Mouse (Mus musculus): Measurements from ENCODE around the gene Ctnnd1. TPM values are rescaled to one million over a fixed set of nuclear protein-coding genes. Genes with fewer than 3 reads are reported as not detected.

Gene Ctnnd1
- polyA plus RNA-seq, 1 experiment from 2014 or later, result 38.0 TPM

- Histone ChIP-seq H3K4me2 (replicated peaks) (peak overlapping the region; percentile 77), H3K36me3 (peaks cover 37% of the 10 kb centered on the region), H3K9ac (replicated peaks) (peak overlapping the region; percentile 93), H3K9me3 (no peaks in the 10 kb centered on the region), H3K27me3 (no peaks in the 10 kb centered on the region), H3K4me3 (replicated peaks) (peak overlapping the region; percentile 91), H3K27ac (peak overlapping the region; percentile 93), H3K4me1 (replicated peaks) (peaks cover 14% of the 10 kb centered on the region)
- WGBS, result 2% methylated on average over 39 of the region's 39 CpGs
- peak; percentile 88 for ATAC-seq
These were observed 19.4 kb upstream of the Ctnnd1 start for GRCm38 (mm10) chr2:84669828-84670568.

- 72% methylated on average over 12 of the region's 12 CpGs for WGBS
- no peak overlapping the region for H3K9ac ChIP-seq (replicated peaks)
These were observed 15.5 kb upstream of the Ctnnd1 start for GRCm38 (mm10) chr2:84666081-84666480.

DNA sequence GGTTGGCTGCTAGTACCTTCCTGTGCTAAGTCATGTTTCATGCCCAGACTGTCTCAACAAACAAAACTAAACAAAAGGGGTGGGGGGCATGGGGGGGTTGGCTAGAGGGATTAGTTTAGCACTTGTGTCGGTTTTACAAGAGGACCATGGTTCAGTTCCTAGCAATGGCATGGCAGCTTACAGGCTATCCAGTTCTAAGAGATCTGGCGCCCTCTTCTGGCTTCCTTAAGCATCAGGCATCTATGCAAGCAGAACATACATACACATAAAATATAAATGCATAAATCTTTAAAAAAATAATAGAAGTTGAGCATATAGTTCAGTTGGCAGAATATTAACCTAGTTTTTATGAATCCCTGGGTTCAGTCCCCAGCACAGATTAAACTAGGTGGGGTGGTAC, 12.3 kb upstream of the Ctnnd1 start:
- H3K4me1 ChIP-seq (replicated peaks), result no peaks in the 10 kb centered on the region
- 25% methylated on average over 2 of the region's 2 CpGs for WGBS

More at GRCm38 (mm10) chr2:84666081-84666480, 15.5 kb upstream of the Ctnnd1 start:
- Histone ChIP-seq H3K4me1 (replicated peaks) (peaks cover 12% of the 10 kb centered on the region), H3K9me3 (no peaks in the 10 kb centered on the region), H3K4me3 (replicated peaks) (no peak overlapping the region), H3K4me2 (replicated peaks) (no peak overlapping the region), H3K36me3 (peaks cover 10% of the 10 kb centered on the region), H3K27me3 (no peaks in the 10 kb centered on the region), H3K27ac (no peak overlapping the region)
- no peak for ATAC-seq

DNA sequence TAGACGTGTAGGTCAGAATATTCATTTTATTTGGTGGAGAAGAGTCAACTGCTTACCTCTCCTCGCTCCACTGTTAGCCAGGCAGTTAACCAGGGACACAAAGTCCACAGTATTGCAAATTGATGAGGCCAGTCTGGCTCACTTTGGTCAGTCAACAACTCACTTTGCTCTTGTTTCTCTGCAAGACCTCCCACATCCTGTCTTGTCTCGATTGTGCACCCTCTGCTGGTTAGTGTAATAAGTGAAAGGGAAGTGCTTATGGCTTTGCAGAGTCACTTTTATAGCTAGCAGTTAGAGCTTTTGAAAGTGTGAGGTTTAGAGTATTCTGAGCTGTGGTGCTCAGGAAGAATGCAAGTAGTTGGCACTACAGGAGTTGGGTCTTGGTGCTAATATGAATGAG, 9.7 kb upstream of the Ctnnd1 start:
- Histone ChIP-seq H3K4me2 (replicated peaks) (no peak overlapping the region), H3K36me3 (no peaks in the 10 kb centered on the region), H3K9me3 (no peaks in the 10 kb centered on the region), H3K4me1 (replicated peaks) (no peaks in the 10 kb centered on the region), H3K9ac (replicated peaks) (no peak overlapping the region), H3K27ac (no peak overlapping the region), H3K27me3 (no peaks in the 10 kb centered on the region), H3K4me3 (replicated peaks) (no peak overlapping the region)
- no peak for ATAC-seq
- WGBS, result 69% methylated on average over 3 of the region's 3 CpGs

More for the DNA sequence above, 12.3 kb upstream of the Ctnnd1 start:
- H3K27me3 ChIP-seq, result no peaks in the 10 kb centered on the region
- no peaks in the 10 kb centered on the region for H3K9me3 ChIP-seq
- H3K4me3 ChIP-seq (replicated peaks), result no peak overlapping the region
- H3K9ac ChIP-seq (replicated peaks), result no peak overlapping the region
- H3K27ac ChIP-seq, result no peak overlapping the region
- peaks cover 6% of the 10 kb centered on the region for H3K36me3 ChIP-seq
- H3K4me2 ChIP-seq (replicated peaks), result no peak overlapping the region
- no peak for ATAC-seq

DNA sequence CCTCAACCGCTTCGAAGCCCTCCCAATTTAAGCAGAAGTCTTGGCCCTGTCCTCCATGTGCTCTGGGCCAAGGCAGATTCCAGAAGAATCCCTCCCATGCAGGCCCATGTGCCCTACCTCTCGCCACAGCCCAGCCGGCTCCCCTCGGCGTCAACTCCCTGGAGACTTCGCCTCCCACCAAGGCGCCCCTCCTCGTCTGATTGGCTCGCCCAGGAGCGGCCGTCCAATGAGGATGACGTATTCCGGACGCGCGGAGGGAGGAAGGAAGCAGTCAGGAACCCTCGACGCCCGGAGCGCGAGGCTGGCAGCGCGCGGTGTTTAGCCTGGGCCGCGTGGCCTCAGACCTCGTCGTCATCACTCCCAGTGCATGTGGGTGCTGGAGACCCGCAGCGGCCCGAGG, 8.2 kb upstream of the Ctnnd1 start, which contains the start of gene Btbd18:
TSS of gene Btbd18 (plus strand) at position 274 of the 400 bp plus-strand sequence.
- Histone ChIP-seq H3K4me1 (replicated peaks) (no peaks in the 10 kb centered on the region), H3K27me3 (no peaks in the 10 kb centered on the region), H3K36me3 (no peaks in the 10 kb centered on the region), H3K9me3 (no peaks in the 10 kb centered on the region), H3K4me2 (replicated peaks) (no peak within 1 kb of the TSS), H3K27ac (no peak within 1 kb of the TSS), H3K4me3 (replicated peaks) (no peak within 1 kb of the TSS), H3K9ac (replicated peaks) (no peak within 1 kb of the TSS)
- WGBS, result 92% methylated on average over 32 of the region's 32 CpGs
- ATAC-seq, result no peak

- 68% methylated on average over 1 of the region's 1 CpGs for WGBS
- Histone ChIP-seq H3K4me1 (replicated peaks) (peaks cover 5% of the 10 kb centered on the region; the same call in 1 of the 2 replicates), H3K36me3 (no peaks in the 10 kb centered on the region), H3K9me3 (no peaks in the 10 kb centered on the region), H3K4me3 (replicated peaks) (no peak overlapping the region), H3K9ac (replicated peaks) (no peak overlapping the region), H3K27me3 (no peaks in the 10 kb centered on the region), H3K27ac (no peak overlapping the region), H3K4me2 (replicated peaks) (no peak overlapping the region)
- ATAC-seq, result no peak
These were observed 5.3 kb upstream of the Ctnnd1 start for GRCm38 (mm10) chr2:84655864-84656263.

DNA sequence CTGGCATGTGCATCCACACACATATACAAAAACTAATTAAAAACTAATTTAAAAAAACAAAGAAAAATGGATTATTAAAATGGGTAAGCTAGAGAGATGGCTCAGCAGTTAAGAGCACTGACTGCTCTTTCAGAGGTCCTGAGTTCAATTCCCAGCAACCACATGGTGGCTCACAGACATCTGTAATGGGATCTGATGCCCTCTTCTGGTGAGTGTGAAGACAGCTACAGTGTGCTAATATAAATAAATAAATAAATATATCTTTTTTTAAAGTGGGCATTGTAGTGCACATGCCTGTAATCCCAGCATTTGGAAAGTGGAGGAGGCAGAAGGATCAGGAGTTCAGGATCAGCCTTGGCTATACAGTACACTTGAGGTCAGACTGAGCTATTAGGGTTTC, 2.8 kb upstream of the Ctnnd1 start:
- Histone ChIP-seq H3K9ac (replicated peaks) (no peak overlapping the region), H3K4me2 (replicated peaks) (no peak overlapping the region), H3K27me3 (no peaks in the 10 kb centered on the region), H3K9me3 (no peaks in the 10 kb centered on the region), H3K4me1 (replicated peaks) (peaks cover 13% of the 10 kb centered on the region), H3K36me3 (no peaks in the 10 kb centered on the region), H3K27ac (no peak overlapping the region), H3K4me3 (replicated peaks) (no peak overlapping the region)
- no peak for ATAC-seq

DNA sequence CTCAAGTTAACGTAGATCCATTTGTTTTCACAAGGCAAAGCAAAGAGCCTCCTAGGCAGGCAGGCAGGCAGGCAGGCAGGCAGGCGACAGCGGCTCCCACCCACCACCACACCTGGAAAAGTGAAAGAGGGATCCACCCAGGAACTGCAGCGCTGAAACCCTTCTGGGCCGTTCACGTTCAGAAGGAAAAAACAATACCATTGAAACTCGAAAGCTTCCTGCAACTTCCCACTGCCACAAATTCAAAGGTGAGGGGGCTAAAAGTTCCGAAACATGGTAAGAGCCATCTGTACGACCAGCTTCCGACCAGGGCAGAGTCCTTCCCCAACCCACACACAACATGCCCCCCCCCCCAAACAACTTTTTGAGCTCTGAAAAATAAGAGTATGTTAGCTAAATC, 891 bp downstream of the Ctnnd1 start:
- Histone ChIP-seq H3K4me3 (replicated peaks) (peak overlapping the region; percentile 57), H3K4me1 (replicated peaks) (peaks cover 36% of the 10 kb centered on the region), H3K27ac (0 out of 2 replicates have a peak overlapping the region, but pooled peaks have one; percentile 51), H3K9me3 (no peaks in the 10 kb centered on the region), H3K36me3 (no peaks in the 10 kb centered on the region), H3K4me2 (replicated peaks) (peak overlapping the region; percentile 83), H3K9ac (replicated peaks) (peak overlapping the region; percentile 73), H3K27me3 (no peaks in the 10 kb centered on the region)
- under 1% methylated on average over 10 of the region's 10 CpGs for WGBS
- ATAC-seq, result no peak

GRCm38 (mm10) chr2:84648369-84648768, 2.2 kb downstream of the Ctnnd1 start:
- Histone ChIP-seq H3K9me3 (no peaks in the 10 kb centered on the region), H3K4me3 (replicated peaks) (peak overlapping the region; percentile 57), H3K4me2 (replicated peaks) (peak overlapping the region; percentile 83), H3K27ac (peak overlapping the region; percentile 53; the same call in 1 of the 2 replicates), H3K27me3 (no peaks in the 10 kb centered on the region), H3K4me1 (replicated peaks) (peaks cover 36% of the 10 kb centered on the region), H3K36me3 (no peaks in the 10 kb centered on the region), H3K9ac (replicated peaks) (peak overlapping the region; percentile 72)
- peak; percentile 21; the same call in 1 of the 2 replicates for ATAC-seq
- WGBS, result 29% methylated on average over 6 of the region's 6 CpGs

DNA sequence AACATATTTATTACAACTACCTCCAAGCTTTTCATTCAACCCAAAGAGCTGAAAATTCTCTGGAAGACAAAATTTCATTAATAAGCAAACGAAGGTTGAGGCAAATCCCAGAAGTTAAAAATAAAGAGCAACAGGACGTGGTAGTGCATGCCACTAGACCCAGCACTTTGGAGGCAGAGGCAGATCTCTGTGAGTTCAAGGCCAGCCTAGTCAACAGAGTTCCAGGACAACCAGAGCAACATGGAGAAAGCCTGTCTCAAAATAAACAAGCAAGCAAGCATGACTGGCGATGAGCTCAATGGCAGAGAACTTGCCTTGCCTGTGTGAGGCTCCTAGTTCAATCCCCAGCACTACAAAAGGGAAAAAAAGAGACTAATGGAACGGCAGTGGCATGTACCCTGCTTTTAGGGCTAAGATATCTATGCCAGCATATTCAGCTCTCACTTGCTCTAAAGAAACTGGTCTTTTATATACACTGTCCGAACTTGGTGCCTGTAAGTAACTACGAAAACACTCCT, 3.5 kb downstream of the Ctnnd1 start:
- ATAC-seq, result no peak
- 95% methylated on average over 6 of the region's 6 CpGs for WGBS
- no peak overlapping the region for H3K9ac ChIP-seq (replicated peaks)
- 0 out of 2 replicates have a peak overlapping the region, but pooled peaks have one; percentile 30 for H3K27ac ChIP-seq
- peak overlapping the region; percentile 83 for H3K4me2 ChIP-seq (replicated peaks)
- H3K9me3 ChIP-seq, result no peaks in the 10 kb centered on the region
- peaks cover 36% of the 10 kb centered on the region for H3K4me1 ChIP-seq (replicated peaks)
- H3K27me3 ChIP-seq, result no peaks in the 10 kb centered on the region
- H3K36me3 ChIP-seq, result 0 out of 2 replicates have a peak, but pooled peaks cover 2% of the 10 kb centered on the region
- H3K4me3 ChIP-seq (replicated peaks), result peak overlapping the region; percentile 57

GRCm38 (mm10) chr2:84646138-84646537, 4.4 kb downstream of the Ctnnd1 start:
- 0 out of 2 replicates have a peak, but pooled peaks cover 4% of the 10 kb centered on the region for H3K36me3 ChIP-seq
- WGBS, result 90% methylated on average over 1 of the region's 1 CpGs
- H3K27me3 ChIP-seq, result no peaks in the 10 kb centered on the region
- no peak for ATAC-seq
- H3K9ac ChIP-seq (replicated peaks), result no peak overlapping the region
- peaks cover 32% of the 10 kb centered on the region for H3K4me1 ChIP-seq (replicated peaks)
- no peak overlapping the region for H3K4me2 ChIP-seq (replicated peaks)
- H3K27ac ChIP-seq, result no peak overlapping the region
- H3K4me3 ChIP-seq (replicated peaks), result no peak overlapping the region
- H3K9me3 ChIP-seq, result no peaks in the 10 kb centered on the region

GRCm38 (mm10) chr2:84640833-84641232, 9.7 kb downstream of the Ctnnd1 start:
- H3K4me2 ChIP-seq (replicated peaks), result no peak overlapping the region
- no peak for ATAC-seq
- no peak overlapping the region for H3K4me3 ChIP-seq (replicated peaks)
- H3K36me3 ChIP-seq, result 0 out of 2 replicates have a peak, but pooled peaks cover 4% of the 10 kb centered on the region
- H3K27me3 ChIP-seq, result no peaks in the 10 kb centered on the region
- H3K9me3 ChIP-seq, result no peaks in the 10 kb centered on the region
- no peak overlapping the region for H3K27ac ChIP-seq
- H3K9ac ChIP-seq (replicated peaks), result no peak overlapping the region
- H3K4me1 ChIP-seq (replicated peaks), result peaks cover 39% of the 10 kb centered on the region
